Mouse (Mus musculus) heart, embryonic 12.5 days (tissue): Measurements from ENCODE around the gene Notch1. TPM values are rescaled to one million over a fixed set of nuclear protein-coding genes. Genes with fewer than 3 reads are reported as not detected.

Experiments
- ATAC-seq: fragments of 200-750 bp; cut with Nextera tagmentation; 2 replicates; pipeline ENCODE4 v1.8.0; 2017; ENCODE audit warnings: moderate TSS enrichment, moderate library complexity; ENCODE audit not compliant: insufficient number of reproducible peaks, low FRiP score
- H3K27ac ChIP-seq: fragments of 300-500 bp; sonication (generic); 2 replicates; pipeline ENCODE4 v1.5.1; 2016; ENCODE audit warnings: mild to moderate bottlenecking, moderate library complexity; ENCODE audit not compliant: poor library complexity, severe bottlenecking
- H3K27me3 ChIP-seq: fragments of 300-500 bp; sonication (generic); replicated peaks from 2 replicates; pipeline ENCODE4 v1.6.1; 2016; ENCODE audit warnings: mild to moderate bottlenecking, moderate library complexity
- H3K36me3 ChIP-seq: fragments of 300-500 bp; sonication (generic); 2 replicates; pipeline ENCODE4 v1.6.1; 2016; ENCODE audit warnings: mild to moderate bottlenecking, moderate library complexity
- H3K4me1 ChIP-seq: fragments of 300-500 bp; sonication (generic); replicated peaks from 2 replicates; pipeline ENCODE4 v1.6.1; 2016; ENCODE audit warnings: mild to moderate bottlenecking
- H3K4me2 ChIP-seq: fragments of 300-500 bp; sonication (generic); 2 replicates; pipeline ENCODE4 v1.6.1; 2016; ENCODE audit warnings: mild to moderate bottlenecking, moderate library complexity
- H3K4me3 ChIP-seq: fragments of 300-500 bp; sonication (generic); 2 replicates; pipeline ENCODE4 v1.5.1; 2016; ENCODE audit warnings: mild to moderate bottlenecking
- H3K9ac ChIP-seq: fragments of 300-500 bp; sonication (generic); 2 replicates; pipeline ENCODE4 v1.6.1; 2016; ENCODE audit warnings: mild to moderate bottlenecking, moderate library complexity
- H3K9me3 ChIP-seq: fragments of 300-500 bp; sonication (generic); replicated peaks from 2 replicates; pipeline ENCODE4 v1.6.1; 2016; ENCODE audit warnings: mild to moderate bottlenecking, moderate library complexity
- WGBS: fragments of 180-500 bp; shearing (Covaris S2); methylation state at CpG from one replicate; pipeline ENCODE4 v1.1.7; 2016; 5-methylcytosine and 5-hydroxymethylcytosine counted together
- polyA plus RNA-seq: library from polyadenylated mRNA; unstranded; fragments of >200 nt; fragmentation: Nextera tagmentation; extraction: Ambion mirVana; gene quantifications from 2 replicates; pipeline ENCODE4 v1.2.1, GENCODE M21; 2016

The Notch1 gene
- polyA plus RNA-seq, 1 experiment from 2014 or later, result 20.4 TPM

DNA sequence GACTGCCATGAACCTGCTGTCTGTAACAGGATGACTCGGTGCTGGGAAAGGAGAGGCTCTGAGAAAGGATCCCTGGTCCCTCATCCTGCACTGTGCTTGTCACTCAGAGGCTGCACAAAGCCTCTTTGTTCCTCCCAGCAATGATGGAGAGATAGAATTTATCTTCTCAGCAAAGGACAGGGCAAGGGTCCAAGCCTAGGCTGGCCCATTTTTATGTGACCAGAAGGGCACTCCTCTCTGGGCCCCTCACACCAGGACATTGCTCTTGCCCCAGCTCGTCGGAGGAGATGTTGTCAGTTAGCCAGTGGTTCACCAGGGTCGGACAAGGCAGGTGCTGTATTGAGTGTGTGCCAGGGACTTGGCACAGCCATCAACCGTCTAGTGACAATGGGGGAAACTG, 16.8 kb upstream of the Notch1 start:
- ATAC-seq, result no peak
- H3K4me3 ChIP-seq, result no peak overlapping the region
- no peaks in the 10 kb centered on the region for H3K36me3 ChIP-seq
- no peak overlapping the region for H3K9ac ChIP-seq
- WGBS, result 49% methylated on average over 5 of the region's 5 CpGs
- H3K9me3 ChIP-seq, result no peaks in the 10 kb centered on the region; the same call in 1 of the 2 replicates
- H3K27me3 ChIP-seq, result no peaks in the 10 kb centered on the region
- H3K4me1 ChIP-seq, result peaks cover 11% of the 10 kb centered on the region
- no peak overlapping the region for H3K4me2 ChIP-seq
- no peak overlapping the region for H3K27ac ChIP-seq

DNA sequence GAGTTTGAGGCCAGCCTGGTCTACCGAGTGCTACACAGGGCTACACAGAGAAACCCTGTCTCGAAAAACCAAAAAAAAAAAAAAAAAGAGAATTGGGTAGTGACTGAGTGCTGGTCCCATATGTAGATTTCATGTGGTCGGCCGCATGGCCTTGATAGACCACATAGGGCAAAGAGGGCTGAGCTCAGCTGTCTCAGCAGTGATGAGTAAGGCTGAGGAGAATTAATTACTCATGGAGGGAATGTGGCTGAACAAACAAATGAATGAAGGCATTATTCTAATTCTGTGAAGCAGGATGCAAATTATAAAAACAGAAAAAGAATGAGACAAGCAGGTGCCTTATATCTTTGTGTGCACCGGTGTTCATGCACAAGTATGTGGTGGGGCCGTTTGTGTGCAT, 15.4 kb upstream of the Notch1 start:
- Histone ChIP-seq H3K4me3 (no peak overlapping the region), H3K9ac (no peak overlapping the region), H3K9me3 (no peaks in the 10 kb centered on the region; the same call in 1 of the 2 replicates), H3K27ac (no peak overlapping the region), H3K36me3 (no peaks in the 10 kb centered on the region), H3K4me2 (no peak overlapping the region), H3K4me1 (peaks cover 16% of the 10 kb centered on the region), H3K27me3 (no peaks in the 10 kb centered on the region)
- ATAC-seq, result no peak
- 82% methylated on average over 6 of the region's 6 CpGs for WGBS

- Histone ChIP-seq H3K9me3 (no peaks in the 10 kb centered on the region; the same call in 1 of the 2 replicates), H3K36me3 (no peaks in the 10 kb centered on the region), H3K9ac (no peak overlapping the region), H3K4me1 (peaks cover 33% of the 10 kb centered on the region), H3K4me3 (no peak overlapping the region), H3K4me2 (no peak overlapping the region), H3K27ac (no peak overlapping the region), H3K27me3 (no peaks in the 10 kb centered on the region)
- ATAC-seq, result no peak
- WGBS, result 62% methylated on average over 3 of the region's 3 CpGs
Observed at GRCm38 (mm10) chr2:26529881-26530280, 13.4 kb upstream of the Notch1 start.

- Histone ChIP-seq H3K9me3 (no peaks in the 10 kb centered on the region; the same call in 1 of the 2 replicates), H3K27ac (no peak overlapping the region), H3K4me2 (no peak overlapping the region), H3K4me1 (peaks cover 29% of the 10 kb centered on the region), H3K36me3 (no peaks in the 10 kb centered on the region), H3K4me3 (no peak overlapping the region), H3K9ac (no peak overlapping the region), H3K27me3 (no peaks in the 10 kb centered on the region)
- ATAC-seq, result no peak
- WGBS, result 61% methylated on average over 4 of the region's 4 CpGs
Observed at GRCm38 (mm10) chr2:26529221-26529805, 12.8 kb upstream of the Notch1 start.

- Histone ChIP-seq H3K4me3 (no peak overlapping the region), H3K36me3 (no peaks in the 10 kb centered on the region), H3K4me2 (no peak overlapping the region), H3K9me3 (no peaks in the 10 kb centered on the region), H3K27me3 (no peaks in the 10 kb centered on the region), H3K9ac (no peak overlapping the region), H3K27ac (peak overlapping the region; percentile 56), H3K4me1 (peaks cover 22% of the 10 kb centered on the region)
- 45% methylated on average over 11 of the region's 11 CpGs for WGBS
- no peak for ATAC-seq
Observed at GRCm38 (mm10) chr2:26526443-26527257, 10.2 kb upstream of the Notch1 start.

DNA sequence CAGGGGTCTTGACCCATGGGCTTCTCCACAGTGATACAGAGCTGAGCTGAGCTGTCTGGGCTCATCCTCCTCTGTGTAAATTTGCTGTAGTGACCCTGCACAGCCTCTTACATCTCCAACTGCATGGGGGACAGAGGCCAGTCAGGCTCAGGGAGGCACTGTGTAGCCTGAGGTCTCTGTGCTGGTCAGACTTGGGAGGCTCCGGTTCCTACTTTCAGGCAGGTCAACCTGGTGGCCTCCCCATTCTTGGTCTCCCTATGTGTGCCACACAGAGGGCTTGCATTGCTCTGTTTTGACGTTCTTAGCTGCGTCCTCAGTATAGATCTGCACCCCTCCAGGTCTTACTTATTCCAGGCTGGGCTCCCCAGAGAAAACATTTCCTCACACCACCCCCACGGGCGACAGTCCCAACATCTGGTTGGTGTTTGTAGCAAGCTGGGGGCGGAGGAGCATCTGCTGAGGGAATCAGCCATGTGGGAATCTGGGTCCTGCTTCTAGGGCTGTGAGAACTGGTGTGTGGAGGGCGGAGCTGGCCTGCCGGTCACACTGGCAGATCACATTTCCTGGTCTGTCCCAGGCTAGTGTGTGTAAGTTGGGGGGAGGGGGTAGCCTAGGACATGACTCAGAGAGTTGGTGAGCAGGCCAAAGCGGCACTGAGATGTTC, 9.0 kb upstream of the Notch1 start:
- Histone ChIP-seq H3K4me1 (peaks cover 22% of the 10 kb centered on the region), H3K9ac (no peak overlapping the region), H3K27ac (peak overlapping the region; percentile 63), H3K4me3 (no peak overlapping the region), H3K9me3 (no peaks in the 10 kb centered on the region), H3K27me3 (no peaks in the 10 kb centered on the region), H3K36me3 (no peaks in the 10 kb centered on the region), H3K4me2 (no peak overlapping the region)
- peak; percentile 66 for ATAC-seq
- WGBS, result 25% methylated on average over 9 of the region's 9 CpGs

- Histone ChIP-seq H3K4me1 (peaks cover 38% of the 10 kb centered on the region), H3K4me3 (no peak overlapping the region), H3K4me2 (no peak overlapping the region), H3K9ac (no peak overlapping the region), H3K36me3 (no peaks in the 10 kb centered on the region), H3K27me3 (no peaks in the 10 kb centered on the region), H3K9me3 (no peaks in the 10 kb centered on the region), H3K27ac (no peak overlapping the region)
- no peak for ATAC-seq
- WGBS, result 74% methylated on average over 4 of the region's 4 CpGs
Observed at GRCm38 (mm10) chr2:26522327-26522726, 5.9 kb upstream of the Notch1 start.

DNA sequence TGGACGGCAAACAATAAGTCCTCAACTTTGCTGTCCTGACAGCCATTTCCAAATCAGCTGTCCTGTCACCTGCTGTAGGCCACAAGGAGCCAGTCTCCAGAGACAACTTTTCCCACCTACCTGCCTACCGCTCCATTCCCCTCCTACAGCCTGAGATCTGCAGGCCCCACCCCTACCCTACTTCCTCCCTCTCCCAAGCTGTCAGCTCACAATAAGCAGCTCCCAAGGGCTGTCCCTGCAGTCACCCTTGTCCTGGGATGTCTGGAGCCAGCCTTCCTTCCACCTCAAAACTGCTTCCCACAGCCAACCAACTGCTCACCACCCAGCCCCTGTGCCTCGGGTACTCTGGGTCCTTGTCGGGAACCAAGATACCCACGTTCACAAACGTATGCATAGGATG, 3.3 kb upstream of the Notch1 start:
- WGBS, result 65% methylated on average over 6 of the region's 6 CpGs
- Histone ChIP-seq H3K27me3 (no peaks in the 10 kb centered on the region), H3K27ac (no peak overlapping the region; the same call in 1 of the 2 replicates), H3K4me2 (no peak overlapping the region), H3K4me1 (peaks cover 37% of the 10 kb centered on the region), H3K4me3 (no peak overlapping the region), H3K36me3 (no peaks in the 10 kb centered on the region), H3K9ac (0 out of 2 replicates have a peak overlapping the region, but pooled peaks have one; percentile 13), H3K9me3 (no peaks in the 10 kb centered on the region)
- ATAC-seq, result peak; percentile 36; the same call in 1 of the 2 replicates

- Histone ChIP-seq H3K9me3 (no peaks in the 10 kb centered on the region), H3K9ac (peak overlapping the region; percentile 32), H3K4me1 (peaks cover 37% of the 10 kb centered on the region), H3K36me3 (no peaks in the 10 kb centered on the region), H3K27me3 (no peaks in the 10 kb centered on the region), H3K4me2 (no peak overlapping the region), H3K27ac (peak overlapping the region; percentile 23; the same call in 1 of the 2 replicates), H3K4me3 (no peak overlapping the region)
- no peak for ATAC-seq
- 77% methylated on average over 5 of the region's 5 CpGs for WGBS
Observed at GRCm38 (mm10) chr2:26516987-26517386, 524 bp upstream of the Notch1 start.

DNA sequence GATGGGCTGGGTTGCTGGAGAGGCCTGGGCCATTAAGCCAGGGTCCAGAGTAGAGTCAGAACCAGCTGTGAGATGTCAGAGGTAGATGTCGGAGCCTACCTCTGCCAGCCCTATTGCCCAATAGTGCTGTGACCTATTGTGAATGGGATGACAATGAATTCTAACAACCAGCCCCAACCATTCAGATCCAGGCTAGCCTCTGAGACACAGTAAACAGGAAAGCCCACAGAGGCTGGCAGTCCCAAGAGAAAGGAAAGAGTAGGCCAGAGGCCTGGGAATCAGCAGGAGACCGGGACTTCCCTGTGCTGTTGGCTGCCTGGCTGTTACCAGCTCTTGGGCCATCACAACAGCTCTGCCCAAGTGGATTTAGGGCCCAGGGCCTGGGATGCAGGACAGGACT, 1.1 kb downstream of the Notch1 start:
- H3K36me3 ChIP-seq, result no peaks in the 10 kb centered on the region
- no peak overlapping the region for H3K27ac ChIP-seq
- H3K9ac ChIP-seq, result no peak overlapping the region
- H3K4me1 ChIP-seq, result peaks cover 37% of the 10 kb centered on the region
- no peaks in the 10 kb centered on the region for H3K27me3 ChIP-seq
- no peak overlapping the region for H3K4me2 ChIP-seq
- no peak overlapping the region for H3K4me3 ChIP-seq
- no peak for ATAC-seq
- no peaks in the 10 kb centered on the region for H3K9me3 ChIP-seq
- WGBS, result 84% methylated on average over 2 of the region's 2 CpGs

- 70% methylated on average over 4 of the region's 4 CpGs for WGBS
- Histone ChIP-seq H3K27me3 (0 out of 2 replicates have a peak, but pooled peaks cover 3% of the 10 kb centered on the region), H3K27ac (peak overlapping the region; percentile 12; the same call in 1 of the 2 replicates), H3K9ac (no peak overlapping the region), H3K4me2 (no peak overlapping the region), H3K9me3 (no peaks in the 10 kb centered on the region), H3K36me3 (no peaks in the 10 kb centered on the region), H3K4me1 (peaks cover 32% of the 10 kb centered on the region), H3K4me3 (no peak overlapping the region)
- ATAC-seq, result peak; percentile 12; the same call in 1 of the 2 replicates
Observed at GRCm38 (mm10) chr2:26513105-26513745, 3.2 kb downstream of the Notch1 start.
